Comparison of ENCODE assay signal across 14 mouse cellular contexts in the genomic region with DNA sequence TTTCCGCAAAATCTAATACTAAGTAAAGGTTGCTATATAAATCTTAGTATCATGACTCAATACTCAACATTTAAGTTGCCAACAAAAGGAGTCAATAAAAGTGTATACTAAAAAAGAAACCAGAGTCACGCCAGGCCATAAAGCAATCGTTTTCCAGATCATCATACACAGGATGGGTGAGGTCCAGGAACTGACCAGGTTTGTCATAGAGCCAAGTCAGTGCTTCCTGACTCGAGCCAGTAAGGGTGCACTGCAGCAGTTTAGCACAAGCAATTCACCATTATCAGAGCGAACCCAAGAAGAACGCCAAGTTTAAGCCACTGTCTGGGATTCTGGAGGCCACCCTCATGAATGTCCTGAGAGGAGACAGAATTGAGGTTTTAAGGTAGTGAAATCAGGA. TPM values are rescaled to one million over a fixed set of nuclear protein-coding genes. Genes with fewer than 3 reads are reported as not detected.
DNase-seq lines count a peak whose midpoint lies in the region; ATAC-seq and TF ChIP-seq lines count a peak whose summit lies in the region.
"Had no signal": no experiment of that assay in that cellular context is flagged by ENCODE, and none has a peak within 500 bp of the region (broad histone marks: within the 10 kb centered on the region; RNA-seq: fewer than 3 reads in every experiment).

No protein-coding gene starts in this region.

- TF ChIP-seq CTCF in layer of hippocampus, adult 2 months (conservative IDR thresholded peaks at IDR 0.05) = no peak

- WGBS in large intestine, adult 2 months = 30% methylated on average over 6 of the region's 6 CpGs

- peak; percentile 19 for DNase-seq in adrenal gland, postnatal 14 days
- DNase-seq in adrenal gland, postnatal 10 days = no peak
- DNase-seq in layer of hippocampus, adult 2 months (ENCODE audit: low spot score in 2 of 2) = no peak
- DNase-seq in layer of hippocampus, adult 11-12 months (ENCODE audit: low spot score) = no peak
- peak; percentile 95 for DNase-seq in large intestine, adult 2 months (ENCODE audit: low read depth, low spot score)
- no peak for DNase-seq in B cell, adult 2 months
- DNase-seq in spleen, postnatal 36 days (ENCODE audit: low spot score in 2 of 2) = no peak
- DNase-seq: retina, postnatal 1 day; thymus, postnatal 4 days had no signal

- ATAC-seq in granulocyte monocyte progenitor cell, adult 5-6 weeks (replicated peaks; ENCODE audit: poor library complexity, severe bottlenecking) = no peak
- ATAC-seq: hindbrain, embryonic 16.5 days; midbrain, embryonic 16.5 days had no signal

- no peak overlapping the region for H3K4me3 ChIP-seq in layer of hippocampus, adult 2 months
- H3K4me3 ChIP-seq: embryonic facial prominence, embryonic 12.5 days; neural tube, embryonic 13.5 days had no signal

- H3K27ac ChIP-seq in layer of hippocampus, adult 2 months = peak overlapping the region; percentile 29; the same call in 1 of the 2 replicates
- H3K27ac ChIP-seq: embryonic facial prominence, embryonic 12.5 days; neural tube, embryonic 13.5 days had no signal

RNA-seq across cellular contexts. Expression of gene Arl5b, which starts 10.5 kb away (rescaled TPM):
- 27.6 and 29.4 TPM in 2 replicates for total RNA-seq in adrenal gland, postnatal 14 days (2021)
- 10 to 100 TPM; 24.9 to 31.9 TPM for total RNA-seq in adrenal gland, postnatal 10 days (2021)
- total RNA-seq in layer of hippocampus, adult 2 months (2021) = 10 to 100 TPM; 24.9 to 33.6 TPM
- polyA plus RNA-seq in large intestine, adult 2 months (2012; rRNA removed) = 4.3 and 6.1 TPM in 2 replicates
- total RNA-seq in granulocyte monocyte progenitor cell, adult 5-6 weeks (2014; fragmentation: Nextera tagmentation) = 18.6 and 20.9 TPM in 2 replicates
- total RNA-seq in granulocyte monocyte progenitor cell, adult 5-6 weeks (2017) = 11.7 and 17.4 TPM in 2 replicates

RNA-seq across cellular contexts. Expression of gene Nsun6, which starts 16.2 kb away (rescaled TPM):
- total RNA-seq in adrenal gland, postnatal 14 days (2021) = 7.9 and 9.1 TPM in 2 replicates
- total RNA-seq in adrenal gland, postnatal 10 days (2021) = 10 to 100 TPM in 1 of 2 experiments, 1 to 10 TPM in 1; 6.4 to 10.4 TPM
- total RNA-seq in layer of hippocampus, adult 2 months (2021) = 10 to 100 TPM in 1 of 2 experiments, 1 to 10 TPM in 1; 8.5 to 14.6 TPM
- 1.3 and 3.4 TPM in 2 replicates for polyA plus RNA-seq in large intestine, adult 2 months (2012; rRNA removed)
- 11.2 and 14.5 TPM in 2 replicates for total RNA-seq in granulocyte monocyte progenitor cell, adult 5-6 weeks (2014; fragmentation: Nextera tagmentation)
- 5.5 and 7.4 TPM in 2 replicates for total RNA-seq in granulocyte monocyte progenitor cell, adult 5-6 weeks (2017)

Comparison
In these comparisons a context has a peak if more than half of its experiments do, and no peak if none do; other contexts are left out.
1. DNase-seq: peak in adrenal gland, postnatal 14 days (single experiment) and large intestine, adult 2 months (single experiment); none in adrenal gland, postnatal 10 days (single experiment), layer of hippocampus, adult 2 months (0 of 2), layer of hippocampus, adult 11-12 months (single experiment), B cell, adult 2 months (0 of 2) and spleen, postnatal 36 days (0 of 2).